Mouse (Mus musculus) liver, embryonic 14.5 days (tissue): ENCODE measurements around the gene Rbm11.

Experiments
- CTCF ChIP-seq: IDR thresholded peaks from 2 replicates; pipeline ENCODE4 v1.5.1; 2016; ENCODE audit warnings: antibody characterized with exemption, low read depth, control low read depth
- EP300 ChIP-seq: IDR thresholded peaks from 2 replicates; pipeline ENCODE4 v1.6.1; 2016; ENCODE audit warnings: antibody characterized with exemption, low read depth

DNA sequence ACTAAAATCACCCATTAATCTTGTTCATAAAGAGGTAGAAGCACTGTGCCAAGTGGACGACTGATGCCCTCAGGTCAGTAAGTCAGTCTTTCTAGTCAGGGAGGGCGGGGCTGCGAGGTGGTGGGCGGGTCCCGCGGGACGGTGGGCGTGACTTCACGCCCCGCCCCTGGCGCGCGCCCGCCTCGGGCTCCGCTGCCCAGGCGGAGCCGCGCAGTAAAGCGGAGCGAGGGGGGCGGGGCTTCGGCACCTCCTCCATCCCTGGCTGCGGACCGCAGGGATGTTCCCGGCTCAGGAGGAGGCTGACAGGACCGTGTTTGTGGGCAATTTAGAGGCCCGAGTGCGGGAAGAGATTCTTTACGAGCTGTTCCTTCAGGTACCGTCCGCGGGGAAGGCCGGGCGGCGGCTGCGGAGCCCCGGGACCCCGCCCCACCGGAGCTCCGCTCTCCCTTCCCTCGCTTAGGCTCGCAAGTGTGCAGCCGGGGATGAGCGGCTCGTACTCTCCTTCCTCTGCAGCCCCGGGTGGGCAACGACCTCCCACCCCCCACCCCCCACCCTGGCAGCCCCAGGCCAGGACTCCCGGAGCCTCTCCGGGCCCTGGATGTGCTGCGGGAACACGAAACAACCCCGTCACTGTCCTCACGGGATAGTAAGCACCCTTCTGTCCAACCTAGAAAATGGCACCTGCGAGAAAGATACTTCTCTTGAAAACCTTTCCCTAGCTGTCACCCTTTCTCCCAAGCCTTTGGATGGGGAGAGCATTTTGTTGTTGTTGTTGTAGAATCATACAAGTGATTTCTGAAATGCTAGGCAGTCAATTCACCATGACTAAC, at the start of gene Rbm11:
- TF ChIP-seq CTCF, result no peak
- no peak for TF ChIP-seq EP300
